Mouse (Mus musculus) heart, embryonic 16.5 days (tissue): Measurements from ENCODE around the gene Pim3. TPM values are rescaled to one million over a fixed set of nuclear protein-coding genes. Genes with fewer than 3 reads are reported as not detected.

ENCODE experiments used
- ATAC-seq: fragments of 200-750 bp; cut with Nextera tagmentation; replicated peaks from 2 replicates; pipeline ENCODE4 v1.8.0; 2017; ENCODE audit warnings: moderate number of reproducible peaks; ENCODE audit not compliant: insufficient read depth, low FRiP score; ENCODE audit errors: extremely low read depth
- H3K27ac ChIP-seq: fragments of 300-500 bp; sonication (generic); 2 replicates; pipeline ENCODE4 v1.5.1; 2014; ENCODE audit warnings: mild to moderate bottlenecking, low read length, control low read depth, moderate library complexity
- H3K27me3 ChIP-seq: fragments of 300-500 bp; sonication (generic); 2 replicates; pipeline ENCODE4 v1.6.1; 2014; ENCODE audit warnings: low read length, mixed read lengths; ENCODE audit not compliant: control insufficient read depth, insufficient read depth
- H3K36me3 ChIP-seq: fragments of 300-500 bp; sonication (generic); 2 replicates; pipeline ENCODE4 v1.6.1; 2014; ENCODE audit not compliant: control insufficient read depth, insufficient read depth
- H3K4me1 ChIP-seq: fragments of 300-500 bp; sonication (generic); 2 replicates; pipeline ENCODE4 v1.6.1; 2014; ENCODE audit warnings: low read length, mixed read lengths; ENCODE audit not compliant: control insufficient read depth, insufficient read depth
- H3K4me2 ChIP-seq: fragments of 300-500 bp; sonication (generic); 2 replicates; pipeline ENCODE4 v1.6.1; 2014; ENCODE audit warnings: low read depth, mild to moderate bottlenecking, control low read depth, low read length
- H3K4me3 ChIP-seq: fragments of 300-500 bp; sonication (generic); 2 replicates; pipeline ENCODE4 v1.5.1; 2014; ENCODE audit warnings: mild to moderate bottlenecking, control low read depth, low read length
- H3K9ac ChIP-seq: fragments of 300-500 bp; sonication (generic); 2 replicates; pipeline ENCODE4 v1.6.1; 2014; ENCODE audit warnings: low read length, control low read depth
- H3K9me3 ChIP-seq: fragments of 300-500 bp; sonication (generic); replicated peaks from 2 replicates; pipeline ENCODE4 v1.6.1; 2016; ENCODE audit warnings: low read length; ENCODE audit not compliant: control insufficient read depth
- WGBS: fragments of 180-500 bp; shearing (Covaris S2); extraction: QIAGEN DNeasy Blood & Tissue Kit; methylation state at CpG from one replicate; pipeline ENCODE4 v1.1.7; 2014; 5-methylcytosine and 5-hydroxymethylcytosine counted together
- polyA plus RNA-seq: library from polyadenylated mRNA; unstranded; fragments of >200 nt; fragmentation: Nextera tagmentation; extraction: Ambion mirVana; gene quantifications from 2 replicates; pipeline ENCODE4 v1.2.1, GENCODE M21; 2015

The Pim3 gene
- polyA plus RNA-seq, 1 experiment from 2014 or later, result 69.8 TPM

DNA sequence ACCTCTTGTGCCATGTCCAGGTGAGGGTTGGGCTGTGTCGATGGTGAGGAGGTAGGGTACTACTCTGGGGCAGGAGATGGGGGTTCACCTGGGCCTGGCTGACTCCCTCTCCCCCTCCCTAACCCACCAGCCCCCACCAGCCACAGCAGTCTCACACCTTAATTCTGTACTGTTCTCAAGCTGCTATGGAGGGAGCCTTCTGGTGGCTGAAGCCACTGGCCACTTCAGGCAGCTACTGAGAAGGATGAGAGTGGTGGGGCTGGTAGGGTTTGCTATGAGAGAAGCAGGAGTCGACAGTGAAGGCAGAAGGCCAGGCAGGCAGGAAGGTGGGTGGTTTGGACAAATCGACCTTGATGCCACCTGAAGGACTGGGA is 19.7 kb upstream of the Pim3 start:
- H3K9ac ChIP-seq, result no peak overlapping the region
- H3K4me3 ChIP-seq, result no peak overlapping the region
- WGBS, result 61% methylated on average over 3 of the region's 3 CpGs
- no peak for ATAC-seq
- H3K27me3 ChIP-seq, result no peaks in the 10 kb centered on the region
- H3K36me3 ChIP-seq, result no peaks in the 10 kb centered on the region
- peaks cover 27% of the 10 kb centered on the region for H3K4me1 ChIP-seq
- no peaks in the 10 kb centered on the region for H3K9me3 ChIP-seq
- H3K27ac ChIP-seq, result no peak overlapping the region
- no peak overlapping the region for H3K4me2 ChIP-seq

DNA sequence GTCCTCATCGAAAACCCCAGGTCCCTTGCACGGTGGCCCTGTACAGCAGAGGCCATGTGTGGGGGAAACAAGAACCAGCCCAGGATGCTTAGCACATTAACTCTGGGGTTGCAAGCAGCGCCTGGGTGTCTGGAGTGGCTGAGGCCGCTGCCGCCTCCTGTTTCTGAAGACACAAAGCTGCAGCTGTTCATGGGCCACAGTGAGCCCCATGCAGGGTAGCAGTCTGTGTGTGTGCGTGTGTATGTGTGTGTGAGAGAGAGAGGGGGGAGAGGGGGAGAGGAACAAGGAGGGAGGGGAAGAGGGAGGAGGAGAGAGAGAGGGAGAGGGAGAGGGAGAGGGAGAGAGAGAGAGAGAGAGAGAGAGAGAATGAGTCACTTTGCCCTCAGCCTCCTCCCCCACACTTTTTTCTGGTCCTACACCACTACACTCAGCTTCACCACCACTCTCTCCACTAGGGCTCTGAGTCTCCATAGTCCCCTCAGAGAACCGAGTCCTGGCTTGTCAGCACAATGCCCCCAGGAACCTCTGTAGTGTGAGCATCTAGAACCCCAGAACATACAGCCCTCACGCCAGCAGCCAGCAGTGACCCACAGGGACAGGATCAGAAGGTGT is 18.4 kb upstream of the Pim3 start:
- ATAC-seq, result no peak
- Histone ChIP-seq H3K27ac (peak overlapping the region; percentile 45; the same call in 1 of the 2 replicates), H3K9me3 (no peaks in the 10 kb centered on the region), H3K27me3 (no peaks in the 10 kb centered on the region), H3K4me1 (peaks cover 25% of the 10 kb centered on the region), H3K9ac (0 out of 2 replicates have a peak overlapping the region, but pooled peaks have one; percentile 9), H3K4me3 (no peak overlapping the region), H3K36me3 (no peaks in the 10 kb centered on the region), H3K4me2 (no peak overlapping the region)
- WGBS, result 24% methylated on average over 8 of the region's 8 CpGs

DNA sequence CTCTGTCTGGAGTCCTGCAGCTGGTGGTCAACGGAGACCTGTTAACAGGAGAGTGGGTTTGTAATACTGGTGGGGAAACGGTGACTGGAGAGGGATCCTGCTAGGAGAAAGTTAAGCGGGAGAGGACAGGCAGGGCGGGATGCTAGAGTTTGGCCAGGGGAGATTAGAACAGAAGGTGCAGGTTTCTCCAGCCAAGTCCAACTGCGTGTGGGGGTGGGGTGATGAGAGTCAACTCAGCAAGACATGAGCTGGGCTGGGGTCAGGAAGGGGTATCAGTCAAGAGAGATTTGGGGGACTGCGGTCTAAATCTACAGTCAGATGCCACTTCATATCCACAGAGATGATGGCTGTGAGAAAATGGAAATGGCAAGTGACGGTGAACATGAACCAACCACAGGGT is 17.0 kb upstream of the Pim3 start:
- 89% methylated on average over 7 of the region's 7 CpGs for WGBS
- H3K4me2 ChIP-seq, result no peak overlapping the region
- no peak overlapping the region for H3K9ac ChIP-seq
- H3K27me3 ChIP-seq, result no peaks in the 10 kb centered on the region
- H3K27ac ChIP-seq, result no peak overlapping the region
- H3K4me3 ChIP-seq, result no peak overlapping the region
- ATAC-seq, result no peak
- H3K4me1 ChIP-seq, result peaks cover 16% of the 10 kb centered on the region
- H3K36me3 ChIP-seq, result no peaks in the 10 kb centered on the region
- H3K9me3 ChIP-seq, result no peaks in the 10 kb centered on the region

DNA sequence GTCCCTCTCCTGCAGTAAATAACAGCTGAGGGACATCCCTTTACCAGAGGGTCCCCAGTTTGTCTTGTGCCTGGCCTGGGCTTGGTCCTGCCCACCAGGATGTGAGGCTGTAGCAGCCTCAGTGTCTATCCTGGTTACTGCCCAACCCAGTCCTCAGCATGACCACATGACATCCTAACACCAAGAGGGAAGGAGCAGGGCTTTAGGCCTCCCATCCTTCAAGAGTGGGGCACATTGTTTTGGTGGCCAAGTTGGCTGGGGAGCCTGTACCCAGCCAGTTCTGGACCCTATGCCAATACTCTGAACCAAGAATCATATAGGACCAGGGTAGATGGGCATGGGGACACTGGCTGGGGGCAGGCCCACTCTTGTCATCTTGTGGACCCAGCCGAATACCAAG is 13.3 kb upstream of the Pim3 start:
- H3K4me1 ChIP-seq, result peaks cover 18% of the 10 kb centered on the region
- no peaks in the 10 kb centered on the region for H3K9me3 ChIP-seq
- no peaks in the 10 kb centered on the region for H3K27me3 ChIP-seq
- H3K27ac ChIP-seq, result no peak overlapping the region
- H3K9ac ChIP-seq, result no peak overlapping the region
- H3K4me3 ChIP-seq, result no peak overlapping the region
- 92% methylated on average over 1 of the region's 1 CpGs for WGBS
- no peak for ATAC-seq
- H3K4me2 ChIP-seq, result no peak overlapping the region
- no peaks in the 10 kb centered on the region for H3K36me3 ChIP-seq

DNA sequence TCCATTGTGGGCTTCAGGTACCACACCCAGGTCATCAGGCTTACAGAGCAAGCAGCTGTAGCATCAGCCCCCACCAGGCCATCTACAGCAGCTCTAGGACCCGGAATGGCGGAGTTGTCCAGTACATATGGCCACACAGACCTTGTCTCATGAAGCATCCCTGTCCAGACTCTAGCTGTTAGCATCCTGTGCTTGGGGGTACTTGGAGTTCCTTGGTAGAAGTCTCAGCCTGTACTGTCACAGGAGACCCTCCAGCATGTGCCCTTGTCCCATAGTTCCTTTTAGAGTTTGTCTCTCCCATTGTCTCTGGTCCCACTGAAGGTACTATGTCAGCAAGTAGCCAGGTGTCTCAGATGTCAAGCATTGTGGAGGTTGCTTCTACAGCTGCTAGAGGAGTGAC is 12.4 kb upstream of the Pim3 start:
- Histone ChIP-seq H3K27ac (peak overlapping the region; percentile 89), H3K4me1 (peaks cover 26% of the 10 kb centered on the region), H3K4me2 (no peak overlapping the region), H3K9ac (peak overlapping the region; percentile 42), H3K27me3 (no peaks in the 10 kb centered on the region), H3K9me3 (no peaks in the 10 kb centered on the region), H3K4me3 (no peak overlapping the region), H3K36me3 (no peaks in the 10 kb centered on the region)
- WGBS, result 88% methylated on average over 2 of the region's 2 CpGs
- ATAC-seq, result no peak

DNA sequence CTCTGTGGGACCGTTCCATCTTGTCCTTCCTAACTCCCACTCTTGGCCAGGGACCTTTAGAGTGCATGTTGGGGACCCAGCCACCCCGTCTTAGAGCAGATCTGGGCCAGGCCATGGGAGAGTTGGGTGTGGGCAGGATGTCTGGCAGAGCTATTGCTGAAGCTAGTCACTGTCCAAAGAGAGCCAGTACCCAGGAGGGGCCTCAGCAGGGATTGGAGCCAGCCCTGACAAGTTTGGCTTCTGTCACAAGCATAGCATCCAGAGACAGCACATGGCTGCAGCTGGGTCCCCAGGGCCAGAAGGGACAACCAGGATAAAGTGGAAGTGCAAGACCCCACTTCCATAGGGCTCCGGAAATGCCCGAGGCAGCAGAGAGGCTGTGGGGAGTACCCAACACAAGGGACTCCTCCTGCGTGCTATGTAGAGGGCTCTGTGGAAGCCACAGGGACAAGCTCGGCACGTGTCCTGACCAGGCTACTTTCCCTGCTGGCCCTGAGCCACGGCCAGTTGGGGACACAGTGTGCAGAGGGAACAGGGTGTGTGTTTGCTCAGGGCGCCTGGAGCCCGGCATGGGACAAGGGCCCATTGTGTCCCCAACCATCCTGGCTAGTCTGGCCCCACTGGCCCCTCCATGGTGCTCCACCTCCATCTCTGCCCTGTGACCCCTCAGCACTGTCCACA is 11.7 kb upstream of the Pim3 start:
- H3K27ac ChIP-seq, result peak overlapping the region; percentile 89

DNA sequence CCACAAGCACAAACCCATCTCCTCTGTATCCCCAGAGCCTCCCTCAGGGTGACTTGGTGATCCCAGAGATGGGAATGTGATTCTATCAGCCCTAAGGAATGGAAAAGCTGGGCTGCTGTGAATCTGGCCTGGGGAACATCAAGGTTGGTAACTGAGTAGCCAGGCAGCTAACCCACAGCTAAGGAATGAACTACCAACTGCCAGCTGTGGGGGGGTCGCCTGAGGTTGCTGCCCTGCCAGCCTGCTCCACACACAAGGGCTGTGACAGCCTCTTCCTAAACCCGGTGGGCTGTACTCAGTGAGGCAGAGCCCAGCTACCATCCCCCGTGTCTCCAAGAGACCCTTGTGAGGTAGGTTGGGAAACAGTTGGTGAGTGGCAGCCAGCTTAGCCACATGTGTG is 10.9 kb upstream of the Pim3 start:
- 52% methylated on average over 3 of the region's 3 CpGs for WGBS
- H3K4me1 ChIP-seq, result peaks cover 40% of the 10 kb centered on the region
- H3K36me3 ChIP-seq, result no peaks in the 10 kb centered on the region
- H3K9me3 ChIP-seq, result no peaks in the 10 kb centered on the region
- H3K4me3 ChIP-seq, result no peak overlapping the region
- H3K4me2 ChIP-seq, result no peak overlapping the region
- H3K9ac ChIP-seq, result no peak overlapping the region; the same call in 1 of the 2 replicates
- H3K27me3 ChIP-seq, result no peaks in the 10 kb centered on the region
- peak overlapping the region; percentile 89 for H3K27ac ChIP-seq
- no peak for ATAC-seq

More for the DNA sequence above, 11.7 kb upstream of the Pim3 start:
- no peaks in the 10 kb centered on the region for H3K27me3 ChIP-seq
- peak overlapping the region; percentile 42 for H3K9ac ChIP-seq
- WGBS, result 31% methylated on average over 10 of the region's 10 CpGs
- no peaks in the 10 kb centered on the region for H3K9me3 ChIP-seq
- peaks cover 32% of the 10 kb centered on the region for H3K4me1 ChIP-seq
- peak; percentile 87 for ATAC-seq
- no peaks in the 10 kb centered on the region for H3K36me3 ChIP-seq
- H3K4me2 ChIP-seq, result peak overlapping the region; percentile 1; the same call in 1 of the 2 replicates
- H3K4me3 ChIP-seq, result no peak overlapping the region

DNA sequence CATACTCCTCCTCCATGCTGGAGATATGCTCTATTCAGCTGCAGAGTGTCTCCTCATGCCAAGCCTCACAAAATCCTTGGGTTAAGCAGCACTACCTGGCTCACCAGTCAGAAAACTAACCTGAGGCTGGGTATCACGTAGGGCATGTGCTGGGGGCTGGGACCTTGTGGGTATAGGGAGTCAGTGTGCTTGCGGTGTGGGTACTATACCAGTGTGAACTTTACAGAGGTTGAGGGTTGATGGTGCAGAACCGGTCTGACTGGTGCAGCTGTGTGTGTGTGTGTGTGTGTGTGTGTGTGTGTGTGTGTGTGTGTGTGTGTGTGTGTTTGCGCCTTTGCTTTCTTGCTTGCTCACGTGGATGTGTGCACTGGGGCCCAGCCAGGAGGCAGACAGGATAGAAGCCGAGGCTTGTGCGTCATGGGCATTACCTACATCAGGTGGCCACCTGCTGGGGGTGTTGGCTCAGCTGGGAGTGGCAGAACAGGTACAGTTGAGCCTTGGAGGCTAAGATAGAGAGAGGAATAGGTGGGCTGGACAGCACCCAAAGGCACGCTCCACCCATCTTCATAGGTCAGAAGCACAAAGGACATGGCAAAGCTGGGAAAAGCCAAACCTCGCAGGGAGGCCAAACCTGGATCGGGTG is 10.4 kb upstream of the Pim3 start:
- Histone ChIP-seq H3K9me3 (no peaks in the 10 kb centered on the region), H3K27ac (no peak overlapping the region; the same call in 1 of the 2 replicates), H3K4me3 (no peak overlapping the region), H3K4me1 (peaks cover 41% of the 10 kb centered on the region), H3K27me3 (no peaks in the 10 kb centered on the region), H3K4me2 (no peak overlapping the region), H3K36me3 (no peaks in the 10 kb centered on the region), H3K9ac (no peak overlapping the region)
- no peak for ATAC-seq
- 84% methylated on average over 10 of the region's 10 CpGs for WGBS

DNA sequence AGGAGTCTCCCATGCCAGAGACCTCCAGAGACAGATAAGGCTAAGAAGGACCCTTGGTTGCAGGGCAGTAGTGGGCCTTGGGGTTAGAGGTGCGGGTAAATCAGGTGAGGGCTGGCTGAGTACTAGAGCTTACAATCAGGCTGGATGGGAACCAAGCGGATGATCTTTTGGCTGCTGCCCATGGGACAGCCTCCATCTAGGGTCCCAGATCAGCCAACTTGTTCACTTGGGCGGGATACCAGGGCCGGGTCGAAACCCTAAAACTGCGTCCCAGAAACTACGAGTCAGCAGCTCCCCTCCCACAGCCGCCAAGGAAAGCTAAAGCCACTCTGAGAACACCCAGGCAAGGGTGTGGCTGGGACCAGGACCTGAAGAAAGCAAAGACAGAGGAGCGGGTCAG is 8.9 kb upstream of the Pim3 start:
- WGBS, result 84% methylated on average over 9 of the region's 9 CpGs
- peaks cover 41% of the 10 kb centered on the region for H3K4me1 ChIP-seq
- H3K36me3 ChIP-seq, result no peaks in the 10 kb centered on the region
- H3K27me3 ChIP-seq, result no peaks in the 10 kb centered on the region
- no peaks in the 10 kb centered on the region for H3K9me3 ChIP-seq
- H3K4me3 ChIP-seq, result no peak overlapping the region
- H3K9ac ChIP-seq, result no peak overlapping the region
- no peak overlapping the region for H3K4me2 ChIP-seq
- no peak for ATAC-seq
- no peak overlapping the region for H3K27ac ChIP-seq
